Mouse (Mus musculus) retina, adult 2 months (tissue): ENCODE data around the gene Calb2.
A peak's percentile ranks its signal among the peaks of the same experiment; 100 is the strongest.

Experiments
- DNase-seq: peaks from one replicate; pipeline ENCODE4 v3.0.0-alpha.2; 2012; ENCODE audit warnings: low read depth, low spot score

Calb2 gene

GRCm38 (mm10) chr8:110130537-110130936 is 37.5 kb downstream of the Calb2 start:
- DNase-seq: peak; percentile 52

- DNase-seq: peak; percentile 33
Observed at GRCm38 (mm10) chr8:110119715-110120114, 48.3 kb downstream of the Calb2 start.

- DNase-seq: no peak
Observed at GRCm38 (mm10) chr8:110102653-110103052, 65.4 kb downstream of the Calb2 start, which contains the start of gene Gm17720. Gm17720 (minus strand) TSS chr8:110102753.

- DNase-seq: no peak
Observed at GRCm38 (mm10) chr8:110101676-110102075, 66.3 kb downstream of the Calb2 start.

GRCm38 (mm10) chr8:110100907-110101306 is 67.1 kb downstream of the Calb2 start, which contains the start of gene Gm21964:
Gm21964 (plus strand) TSS chr8:110101207.
- no peak for DNase-seq

GRCm38 (mm10) chr8:110091869-110092268 is 76.1 kb downstream of the Calb2 start:
- no peak for DNase-seq
